Mouse (Mus musculus) B cell, adult (primary cell): Measurements from ENCODE around the gene Sumo1. TPM values are rescaled to one million over a fixed set of nuclear protein-coding genes. Genes with fewer than 3 reads are reported as not detected.

Experiments
- total RNA-seq: library from RNA; stranded (reverse); gene quantifications from 4 replicates; pipeline ENCODE4 v1.2.4, GENCODE M21; 2023; ENCODE audit not compliant: inconsistent age

Gene Sumo1
- 81.7 to 89.5 TPM (median 85.2 TPM) in 4 replicates for total RNA-seq

GRCm38 (mm10) chr1:59670641-59671168, at the start of gene Sumo1:
Gene Sumo1 (minus strand): TSS chr1:59670834.

GRCm38 (mm10) chr1:59684819-59685755, 14.5 kb upstream of the Sumo1 start, which contains the start of gene Nop58:
Gene Nop58 (plus strand): TSS chr1:59684971.

Other genes starting within 250 kb of the Sumo1 start
- 0.16 to 0.32 TPM in 2 of 4 replicates, not detected in the others for gene Fzd7, start 188.4 kb downstream of the Sumo1 start, total RNA-seq
- not detected in 4 replicates for gene Gm973, start 154.6 kb downstream of the Sumo1 start, total RNA-seq
- gene Nop58, start 14.1 kb upstream of the Sumo1 start, total RNA-seq, result 149 to 165 TPM (median 158 TPM) in 4 replicates
- 1.1 to 2.3 TPM (median 1.6 TPM) in 4 replicates for gene Bmpr2, start 92.6 kb upstream of the Sumo1 start, total RNA-seq
- 45.4 to 56.4 TPM (median 54.1 TPM) in 4 replicates for gene Fam117b, start 242.2 kb upstream of the Sumo1 start, total RNA-seq